Mouse (Mus musculus) forebrain, embryonic 11.5 days (tissue): ENCODE data around the gene Rwdd1. TPM values are rescaled to one million over a fixed set of nuclear protein-coding genes. Genes with fewer than 3 reads are reported as not detected.

Experiments used
- ATAC-seq: fragments of 200-750 bp; cut with Nextera tagmentation; replicated peaks from 2 replicates; pipeline ENCODE4 v1.8.0; 2017; ENCODE audit warnings: moderate TSS enrichment; ENCODE audit not compliant: low FRiP score
- DNase-seq: peaks from one replicate; pipeline ENCODE4 v3.0.0-alpha.2; 2017; ENCODE audit warnings: low spot score
- H3K27ac ChIP-seq: fragments of 300-500 bp; sonication (generic); 2 replicates; pipeline ENCODE4 v1.5.1; 2014; ENCODE audit warnings: low read depth, low read length
- H3K27me3 ChIP-seq: fragments of 300-500 bp; sonication (generic); 2 replicates; pipeline ENCODE4 v1.6.1; 2014; ENCODE audit warnings: mild to moderate bottlenecking, low read length, mixed read lengths; ENCODE audit not compliant: control insufficient read depth, insufficient read depth
- H3K36me3 ChIP-seq: fragments of 300-500 bp; sonication (generic); 2 replicates; pipeline ENCODE4 v1.6.1; 2014; ENCODE audit warnings: mild to moderate bottlenecking, low read length, moderate library complexity, mixed read lengths; ENCODE audit not compliant: control insufficient read depth, insufficient read depth
- H3K4me1 ChIP-seq: fragments of 300-500 bp; sonication (generic); replicated peaks from 2 replicates; pipeline ENCODE4 v1.6.1; 2014; ENCODE audit warnings: low read length, mixed read lengths; ENCODE audit not compliant: control insufficient read depth, insufficient read depth
- H3K4me2 ChIP-seq: fragments of 300-500 bp; sonication (generic); 2 replicates; pipeline ENCODE4 v1.6.1; 2014; ENCODE audit warnings: low read depth, mild to moderate bottlenecking, low read length, moderate library complexity, mixed read lengths; ENCODE audit not compliant: severe bottlenecking
- H3K4me3 ChIP-seq: fragments of 300-500 bp; sonication (generic); 2 replicates; pipeline ENCODE4 v1.5.1; 2014; ENCODE audit warnings: low read depth, low read length
- H3K9ac ChIP-seq: fragments of 300-500 bp; sonication (generic); 2 replicates; pipeline ENCODE4 v1.6.1; 2014; ENCODE audit warnings: low read length
- H3K9me3 ChIP-seq: fragments of 300-500 bp; sonication (generic); 2 replicates; pipeline ENCODE4 v1.6.1; 2016; ENCODE audit warnings: low read length, mixed read lengths; ENCODE audit not compliant: control insufficient read depth
- WGBS: fragments of 180-500 bp; shearing (Covaris S2); extraction: QIAGEN DNeasy Blood & Tissue Kit; methylation state at CpG from one replicate; pipeline ENCODE4 v1.1.7; 2014; 5-methylcytosine and 5-hydroxymethylcytosine counted together
- polyA plus RNA-seq: library from polyadenylated mRNA; unstranded; fragments of >200 nt; fragmentation: Nextera tagmentation; extraction: Ambion mirVana; gene quantifications from 2 replicates; pipeline ENCODE4 v1.2.1, GENCODE M21; 2014

The Rwdd1 gene
- polyA plus RNA-seq, 1 experiment from 2014 or later, result 165 TPM

DNA sequence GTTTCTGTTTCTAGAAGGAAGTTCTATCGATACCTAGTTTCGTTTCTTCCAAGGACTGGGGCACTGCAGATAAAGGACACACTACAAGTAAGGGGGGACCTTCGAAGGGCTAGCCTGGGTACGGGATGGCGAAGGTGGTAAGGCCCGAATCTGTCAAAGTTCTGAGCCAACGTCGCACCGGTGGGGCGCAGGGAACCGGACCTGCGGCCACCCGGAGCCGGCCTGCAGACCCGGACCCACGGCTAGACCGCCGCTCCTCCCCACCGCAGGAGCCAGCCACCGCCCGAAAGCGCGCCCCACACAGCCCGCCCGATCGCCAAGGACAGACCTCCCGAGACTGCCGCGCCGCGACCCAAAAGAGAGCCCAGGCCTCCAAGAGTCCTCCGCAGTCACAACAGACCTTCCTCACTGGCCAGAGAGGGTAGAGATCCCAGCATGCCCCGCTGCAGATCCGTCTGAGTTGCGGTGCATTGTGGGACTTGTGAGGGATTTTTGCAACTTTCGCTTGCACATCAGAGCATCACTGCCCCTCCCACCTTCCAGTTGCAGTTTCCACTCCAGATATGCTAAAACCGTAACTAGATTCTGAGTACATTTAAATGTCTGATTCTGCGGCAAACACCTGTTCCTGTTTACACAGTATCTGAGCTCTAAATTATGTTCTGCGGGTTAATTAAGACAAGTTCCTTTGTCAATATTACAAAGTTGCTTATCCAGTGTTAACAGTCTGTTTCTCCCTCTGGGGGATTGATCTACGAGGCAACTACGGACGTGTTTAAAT lies 68.4 kb downstream of the Rwdd1 start, which contains the start of gene Zup1:
Zup1 (minus strand) TSS at position 467 of the 781 bp plus-strand sequence.
- H3K4me3 ChIP-seq, result peak within 1 kb of the TSS; percentile 70
- H3K9ac ChIP-seq, result peak within 1 kb of the TSS; percentile 93
- H3K36me3 ChIP-seq, result no peaks in the 10 kb centered on the region
- peak; percentile 96 for ATAC-seq
- H3K27ac ChIP-seq, result no peak within 1 kb of the TSS
- WGBS, result 4% methylated on average over 42 of the region's 42 CpGs
- no peaks in the 10 kb centered on the region for H3K27me3 ChIP-seq
- H3K4me2 ChIP-seq, result peak within 1 kb of the TSS; percentile 60
- peak; percentile 86 for DNase-seq
- H3K4me1 ChIP-seq, result 0 out of 2 replicates have a peak, but pooled peaks cover 2% of the 10 kb centered on the region
- H3K9me3 ChIP-seq, result no peaks in the 10 kb centered on the region

Other genes starting within 250 kb of the Rwdd1 start
- gene Sult3a2, start 232.9 kb downstream of the Rwdd1 start, polyA plus RNA-seq, result not detected in 2 replicates
- gene Sult3a1, start 161.9 kb downstream of the Rwdd1 start, polyA plus RNA-seq, result not detected in 2 replicates
- gene Rsph4a, start 114.5 kb downstream of the Rwdd1 start, polyA plus RNA-seq, result 0.24 and 0.37 TPM in 2 replicates
- 25.4 and 27.1 TPM in 2 replicates for gene Zup1, start 68.4 kb downstream of the Rwdd1 start, polyA plus RNA-seq
- gene Trappc3l, start 18.0 kb upstream of the Rwdd1 start, polyA plus RNA-seq, result not detected in 2 replicates
- gene Calhm4, start 24.7 kb upstream of the Rwdd1 start, polyA plus RNA-seq, result not detected in 2 replicates
- 0.20 and 0.32 TPM in 2 replicates for gene Calhm5, start 76.9 kb upstream of the Rwdd1 start, polyA plus RNA-seq
- gene Calhm6, start 108.4 kb upstream of the Rwdd1 start, polyA plus RNA-seq, result 0.33 and 0.69 TPM in 2 replicates
- gene Dse, start 188.1 kb upstream of the Rwdd1 start, polyA plus RNA-seq, result 16.5 and 17.8 TPM in 2 replicates